Mouse (Mus musculus) megakaryocyte, embryonic 14.5 days (primary cell): ENCODE measurements around the gene Trim8.

ENCODE experiments used
- FLI1 ChIP-seq: IDR thresholded peaks from 2 replicates; pipeline ENCODE4 v1.6.1; 2012; ENCODE audit warnings: low read length, inconsistent platforms, mixed read lengths
- GATA1 ChIP-seq: IDR thresholded peaks from 3 replicates; pipeline ENCODE4 v1.6.1; 2012; ENCODE audit warnings: mixed read lengths, low read length, inconsistent platforms, borderline replicate concordance

- TF ChIP-seq GATA1 (no peak), FLI1 (no peak)
Measured at GRCm38 (mm10) chr19:46490634-46491033, 10.9 kb upstream of the Trim8 start.
